In the genomic region with DNA sequence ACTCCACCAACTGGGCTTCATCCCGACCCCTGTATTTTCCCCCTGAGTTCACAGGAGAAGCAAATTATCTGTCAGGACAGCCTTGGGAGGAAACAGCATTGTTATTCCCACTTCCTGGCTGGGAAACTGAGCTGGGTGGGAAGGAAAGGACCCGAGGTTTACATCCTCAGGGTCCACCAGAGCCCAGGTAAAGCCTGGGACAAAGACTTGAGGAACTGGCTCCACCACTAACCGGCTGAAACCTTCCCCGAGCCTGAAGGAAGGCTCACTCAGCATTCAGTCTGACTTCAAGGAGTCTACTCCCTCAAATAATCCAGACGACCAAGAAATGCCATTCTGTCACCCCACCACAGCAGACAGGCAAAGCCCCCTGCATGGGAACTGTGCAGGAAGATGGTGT, we compare ENCODE assay signal across 13 mouse cellular contexts. TPM values are rescaled to one million over a fixed set of nuclear protein-coding genes. Genes with fewer than 3 reads are reported as not detected.
DNase-seq lines count a peak whose midpoint lies in the region; ATAC-seq and TF ChIP-seq lines count a peak whose summit lies in the region.
"Had no signal": no experiment of that assay in that cellular context is flagged by ENCODE, and none has a peak within 500 bp of the region (broad histone marks: within the 10 kb centered on the region; RNA-seq: fewer than 3 reads in every experiment).

No protein-coding gene starts in this region.

- DNase-seq in heart, adult 18-20 months: no peak
- DNase-seq in lung, postnatal 4 days: no peak
- no peak for DNase-seq in urinary bladder, postnatal 36 days (ENCODE audit: low spot score in 2 of 2)
- no peak for DNase-seq in thymus, adult 2 months
- DNase-seq: cerebellum, adult 18-20 months; lung, adult 2 months; right cerebral cortex, postnatal 14 days; thymus, adult 18-20 months had no signal

- peaks cover 11% of the 10 kb centered on the region for H3K4me1 ChIP-seq in heart, embryonic 15.5 days (replicated peaks)
- H3K4me1 ChIP-seq in lung, embryonic 16.5 days (replicated peaks; ENCODE audit: control insufficient read depth, insufficient read depth, low read length): peaks cover 21% of the 10 kb centered on the region
- peaks cover 16% of the 10 kb centered on the region; the same call in 1 of the 2 replicates for H3K4me1 ChIP-seq in embryonic facial prominence, embryonic 15.5 days
- H3K4me1 ChIP-seq in neural tube, embryonic 15.5 days: peaks cover 16% of the 10 kb centered on the region
- no peaks in the 10 kb centered on the region for H3K4me1 ChIP-seq in thymus, adult 2 months (replicated peaks; ENCODE audit: control insufficient read depth, insufficient read depth, low read length)

- H3K36me3 ChIP-seq in heart, embryonic 15.5 days: no peaks in the 10 kb centered on the region
- no peaks in the 10 kb centered on the region for H3K36me3 ChIP-seq in lung, embryonic 16.5 days (ENCODE audit: control insufficient read depth, insufficient read depth, low read length)
- H3K36me3 ChIP-seq in embryonic facial prominence, embryonic 15.5 days: no peaks in the 10 kb centered on the region
- H3K36me3 ChIP-seq in neural tube, embryonic 15.5 days: no peaks in the 10 kb centered on the region
- no peaks in the 10 kb centered on the region for H3K36me3 ChIP-seq in thymus, adult 2 months (ENCODE audit: control insufficient read depth, insufficient read depth, low read length)

- 23% methylated on average over 5 of the region's 5 CpGs for WGBS in heart, embryonic 15.5 days
- WGBS in lung, embryonic 16.5 days: 15% methylated on average over 5 of the region's 5 CpGs
- WGBS in embryonic facial prominence, embryonic 15.5 days: 24% methylated on average over 5 of the region's 5 CpGs
- WGBS in neural tube, embryonic 15.5 days: 22% methylated on average over 5 of the region's 5 CpGs
- WGBS in thymus, adult 2 months: 71% methylated on average over 5 of the region's 5 CpGs

- no peak overlapping the region for H3K4me2 ChIP-seq in heart, embryonic 15.5 days
- H3K4me2 ChIP-seq in lung, embryonic 16.5 days (ENCODE audit: low read depth, low read length): 0 out of 2 replicates have a peak overlapping the region, but pooled peaks have one; percentile 10
- no peak overlapping the region for H3K4me2 ChIP-seq in embryonic facial prominence, embryonic 15.5 days (replicated peaks)
- H3K4me2 ChIP-seq in neural tube, embryonic 15.5 days: no peak overlapping the region

- H3K27me3 ChIP-seq in heart, embryonic 15.5 days: no peaks in the 10 kb centered on the region
- H3K27me3 ChIP-seq in lung, embryonic 16.5 days (ENCODE audit: control insufficient read depth, insufficient read depth, low read depth, low read length): no peaks in the 10 kb centered on the region
- H3K27me3 ChIP-seq in embryonic facial prominence, embryonic 15.5 days: no peaks in the 10 kb centered on the region
- H3K27me3 ChIP-seq in neural tube, embryonic 15.5 days (replicated peaks): no peaks in the 10 kb centered on the region; the same call in 1 of the 2 replicates
- no peaks in the 10 kb centered on the region for H3K27me3 ChIP-seq in thymus, adult 2 months (ENCODE audit: control insufficient read depth, insufficient read depth, low read length)

- peak overlapping the region; percentile 63 for H3K27ac ChIP-seq in heart, embryonic 15.5 days
- peak overlapping the region; percentile 90 for H3K27ac ChIP-seq in lung, embryonic 16.5 days (ENCODE audit: low read length)
- peak overlapping the region; percentile 44; the same call in 1 of the 2 replicates for H3K27ac ChIP-seq in embryonic facial prominence, embryonic 15.5 days (replicated peaks)
- H3K27ac ChIP-seq in neural tube, embryonic 15.5 days (replicated peaks): 0 out of 2 replicates have a peak overlapping the region, but pooled peaks have one; percentile 3
- no peak overlapping the region for H3K27ac ChIP-seq in thymus, adult 2 months (ENCODE audit: control insufficient read depth, insufficient read depth, low read length)

- TF ChIP-seq POLR2A in thymus, adult 2 months (IDR thresholded peaks at IDR 0.05; ENCODE audit: control insufficient read depth, extremely low read depth, insufficient read depth, low read length, poor library complexity): no peak

- no peak for TF ChIP-seq CTCF in thymus, adult 2 months (IDR thresholded peaks at IDR 0.05; ENCODE audit: borderline replicate concordance, control insufficient read depth, extremely low read depth, insufficient read depth, low read length, poor library complexity)

- no peak for ATAC-seq in heart, embryonic 15.5 days (replicated peaks; ENCODE audit: insufficient number of reproducible peaks, insufficient read depth, low FRiP score, low read depth)
- peak; percentile 60 for ATAC-seq in lung, embryonic 16.5 days (ENCODE audit: low read depth)
- ATAC-seq in embryonic facial prominence, embryonic 15.5 days (ENCODE audit: insufficient number of reproducible peaks, low FRiP score, low TSS enrichment, low read depth): no peak; the same call in 1 of the 2 replicates
- no peak for ATAC-seq in neural tube, embryonic 15.5 days (ENCODE audit: low FRiP score)

- no peak overlapping the region for H3K4me3 ChIP-seq in heart, embryonic 15.5 days
- H3K4me3 ChIP-seq in lung, embryonic 16.5 days (ENCODE audit: low read length): no peak overlapping the region
- H3K4me3 ChIP-seq in embryonic facial prominence, embryonic 15.5 days (replicated peaks): no peak overlapping the region
- no peak overlapping the region for H3K4me3 ChIP-seq in neural tube, embryonic 15.5 days (replicated peaks)
- no peak overlapping the region for H3K4me3 ChIP-seq in thymus, adult 2 months (ENCODE audit: control insufficient read depth, insufficient read depth, low read length)

- H3K9ac ChIP-seq in heart, embryonic 15.5 days: no peak overlapping the region
- H3K9ac ChIP-seq in lung, embryonic 16.5 days (ENCODE audit: low read length): peak overlapping the region; percentile 18; the same call in 1 of the 2 replicates
- H3K9ac ChIP-seq in embryonic facial prominence, embryonic 15.5 days: no peak overlapping the region
- H3K9ac ChIP-seq in neural tube, embryonic 15.5 days (replicated peaks): no peak overlapping the region

- H3K9me3 ChIP-seq in heart, embryonic 15.5 days (replicated peaks): no peaks in the 10 kb centered on the region
- no peaks in the 10 kb centered on the region for H3K9me3 ChIP-seq in lung, embryonic 16.5 days (ENCODE audit: control insufficient read depth, low read length)
- H3K9me3 ChIP-seq in embryonic facial prominence, embryonic 15.5 days (replicated peaks): no peaks in the 10 kb centered on the region
- no peaks in the 10 kb centered on the region for H3K9me3 ChIP-seq in neural tube, embryonic 15.5 days (replicated peaks)

RNA-seq across cellular contexts. Expression of a gene that starts 24.9 kb away (rescaled TPM):
- 23.6 and 34.1 TPM in 2 replicates for polyA plus RNA-seq in heart, embryonic 15.5 days (2015; fragmentation: Nextera tagmentation; extraction: Ambion mirVana)
- total RNA-seq in heart, adult 18-20 months (2021): under 1 TPM; 0.37 to 0.44 TPM
- polyA plus RNA-seq in lung, embryonic 16.5 days (2015; fragmentation: Nextera tagmentation; extraction: Ambion mirVana): 43.9 and 47.7 TPM in 2 replicates
- polyA plus RNA-seq in embryonic facial prominence, embryonic 15.5 days (2015; fragmentation: Nextera tagmentation; extraction: Ambion mirVana): 51.1 and 51.6 TPM in 2 replicates
- polyA plus RNA-seq in neural tube, embryonic 15.5 days (2015; fragmentation: Nextera tagmentation; extraction: Ambion mirVana): 10.3 and 16.5 TPM in 2 replicates
- polyA plus RNA-seq in thymus, adult 2 months (2012; rRNA removed): 28.7 and 37.2 TPM in 2 replicates

RNA-seq across cellular contexts. Expression of a gene that starts 39.7 kb away (rescaled TPM):
- 1,553 and 1,598 TPM in 2 replicates for polyA plus RNA-seq in heart, embryonic 15.5 days (2015; fragmentation: Nextera tagmentation; extraction: Ambion mirVana)
- total RNA-seq in heart, adult 18-20 months (2021): 10 to 100 TPM; 70.9 to 74.6 TPM
- 371 and 400 TPM in 2 replicates for polyA plus RNA-seq in lung, embryonic 16.5 days (2015; fragmentation: Nextera tagmentation; extraction: Ambion mirVana)
- 245 and 251 TPM in 2 replicates for polyA plus RNA-seq in embryonic facial prominence, embryonic 15.5 days (2015; fragmentation: Nextera tagmentation; extraction: Ambion mirVana)
- polyA plus RNA-seq in neural tube, embryonic 15.5 days (2015; fragmentation: Nextera tagmentation; extraction: Ambion mirVana): 40.8 and 169 TPM in 2 replicates
- 32.3 and 32.4 TPM in 2 replicates for polyA plus RNA-seq in thymus, adult 2 months (2012; rRNA removed)
- total RNA-seq: CH12.LX had no signal

RNA-seq across cellular contexts. Expression of a gene that starts 42.9 kb away (rescaled TPM):
- 4.8 and 5.7 TPM in 2 replicates for polyA plus RNA-seq in heart, embryonic 15.5 days (2015; fragmentation: Nextera tagmentation; extraction: Ambion mirVana)
- total RNA-seq in heart, adult 18-20 months (2021): under 1 TPM; 0.49 to 0.60 TPM
- polyA plus RNA-seq in lung, embryonic 16.5 days (2015; fragmentation: Nextera tagmentation; extraction: Ambion mirVana): 7.6 and 9.2 TPM in 2 replicates
- polyA plus RNA-seq in embryonic facial prominence, embryonic 15.5 days (2015; fragmentation: Nextera tagmentation; extraction: Ambion mirVana): 8.4 and 9.7 TPM in 2 replicates
- polyA plus RNA-seq in neural tube, embryonic 15.5 days (2015; fragmentation: Nextera tagmentation; extraction: Ambion mirVana): 7.6 and 8.9 TPM in 2 replicates
- polyA plus RNA-seq in thymus, adult 2 months (2012; rRNA removed): 2.3 and 2.8 TPM in 2 replicates

RNA-seq across cellular contexts. Expression of a gene that starts 48.0 kb away (rescaled TPM):
- polyA plus RNA-seq in heart, embryonic 15.5 days (2015; fragmentation: Nextera tagmentation; extraction: Ambion mirVana): 152 and 164 TPM in 2 replicates
- total RNA-seq in heart, adult 18-20 months (2021): 100 to 1,000 TPM; 110 to 113 TPM
- 164 and 170 TPM in 2 replicates for polyA plus RNA-seq in lung, embryonic 16.5 days (2015; fragmentation: Nextera tagmentation; extraction: Ambion mirVana)
- 152 and 160 TPM in 2 replicates for polyA plus RNA-seq in embryonic facial prominence, embryonic 15.5 days (2015; fragmentation: Nextera tagmentation; extraction: Ambion mirVana)
- 152 TPM in 2 replicates for polyA plus RNA-seq in neural tube, embryonic 15.5 days (2015; fragmentation: Nextera tagmentation; extraction: Ambion mirVana)
- polyA plus RNA-seq in thymus, adult 2 months (2012; rRNA removed): 113 and 160 TPM in 2 replicates
